Mouse (Mus musculus): ENCODE measurements around the gene Rusc1.

Gene Rusc1

DNA sequence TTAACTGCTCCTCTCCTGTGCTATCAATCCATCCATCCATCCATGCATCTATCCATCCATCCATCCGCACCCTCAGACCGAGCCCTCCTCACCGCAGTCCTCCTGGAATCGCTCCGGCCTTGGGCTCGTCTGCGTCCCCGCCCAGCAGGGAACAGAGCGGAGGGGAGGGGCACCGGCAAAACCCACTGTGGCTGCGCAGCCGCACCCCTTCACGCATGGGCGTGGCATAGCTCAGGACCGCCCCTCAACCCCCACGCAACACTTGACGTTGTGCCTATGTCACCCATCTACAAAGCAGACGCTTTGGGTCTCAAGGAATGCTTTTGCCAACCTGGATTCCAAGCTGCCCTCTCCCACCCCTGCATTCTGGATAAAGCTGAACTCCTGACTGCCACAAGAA lies at the start of gene Rusc1:
Gene Rusc1, minus strand, starts transcription at position 137 of the 400 bp plus-strand sequence.
- peak; percentile 85 for DNase-seq (ENCODE audit: low spot score)

DNA sequence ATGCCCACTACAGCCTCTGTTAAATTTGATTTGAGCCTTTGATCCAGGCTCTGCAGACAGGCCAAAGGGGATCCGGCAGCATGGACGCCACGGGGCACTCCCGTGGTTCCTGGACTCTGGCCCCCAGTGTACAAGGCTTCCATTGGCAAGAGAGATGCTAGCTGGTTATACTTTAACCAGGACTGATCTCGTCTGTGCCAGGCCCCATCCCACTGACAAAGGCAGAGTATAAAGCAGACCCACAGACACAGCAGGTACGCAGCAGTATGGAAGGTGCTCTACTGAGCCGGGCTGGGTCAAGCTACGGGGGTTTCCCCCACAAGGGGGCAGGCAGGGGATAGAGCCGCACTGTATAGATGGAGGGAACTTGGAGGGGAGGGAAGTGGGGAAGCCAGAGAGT lies 43.3 kb upstream of the Rusc1 start:
- DNase-seq (ENCODE audit: low spot score): no peak

DNA sequence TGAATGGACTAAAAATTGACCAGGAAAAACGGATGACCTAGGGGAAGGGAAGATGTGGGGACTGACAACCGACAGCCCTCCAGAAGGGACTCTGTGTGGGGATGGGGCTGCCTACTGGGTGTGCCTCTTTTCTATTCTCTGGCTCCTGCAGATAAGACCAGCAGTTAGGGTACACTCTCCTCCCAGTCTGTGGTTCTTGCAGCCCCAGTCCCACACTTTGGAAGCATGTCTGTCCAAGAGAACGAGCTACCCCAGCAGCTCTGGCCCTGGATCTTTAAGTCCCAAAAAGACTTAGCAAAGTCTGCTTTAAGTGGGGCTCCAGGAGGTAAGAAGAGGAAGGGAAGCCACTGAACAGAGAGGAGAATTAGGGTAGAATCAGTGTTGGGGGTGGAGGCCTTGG lies 42.8 kb upstream of the Rusc1 start, which contains the start of gene Pklr:
Gene Pklr, plus strand, starts transcription at position 185 of the 400 bp plus-strand sequence.
- DNase-seq (ENCODE audit: low spot score): no peak

DNA sequence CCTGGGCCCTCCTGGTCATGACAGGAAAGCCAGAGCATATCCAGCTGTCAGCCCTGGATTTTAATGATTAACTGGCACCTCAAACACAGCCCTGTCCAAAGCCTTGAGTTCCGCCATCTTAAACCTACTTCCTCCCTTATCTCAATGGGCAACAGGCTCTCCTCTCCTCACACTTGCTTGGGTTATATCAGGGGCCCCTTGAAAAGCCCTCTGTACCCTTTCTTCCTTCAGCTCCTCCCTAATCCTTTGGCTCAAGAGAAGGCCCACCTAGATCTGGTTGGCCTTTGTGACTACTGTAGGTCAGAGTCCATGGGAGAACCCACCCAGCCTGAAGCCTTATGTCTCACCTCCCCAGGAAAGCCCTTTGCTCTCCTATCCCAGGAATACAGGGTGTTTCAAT lies 40.6 kb upstream of the Rusc1 start:
- DNase-seq (ENCODE audit: low spot score): no peak

DNA sequence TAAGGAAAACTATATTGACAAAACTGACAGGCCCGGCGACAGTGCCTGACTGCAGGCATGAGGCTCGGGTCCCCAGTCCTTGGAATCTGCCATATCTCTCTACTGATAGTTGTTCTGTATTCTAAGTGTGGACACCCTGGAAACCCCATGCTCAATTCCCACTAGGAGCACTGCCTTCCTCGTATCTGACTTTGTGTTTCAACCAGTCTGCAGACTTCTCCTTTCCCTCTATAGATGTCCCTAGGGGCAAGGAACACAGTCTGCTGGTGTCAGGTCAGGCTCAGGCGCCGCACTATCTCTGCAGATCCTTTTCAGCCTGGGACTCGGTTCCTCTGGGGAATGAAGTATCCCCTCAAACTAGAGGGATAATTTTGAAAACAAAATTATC lies 39.9 kb upstream of the Rusc1 start:
- no peak for DNase-seq (ENCODE audit: low spot score)

DNA sequence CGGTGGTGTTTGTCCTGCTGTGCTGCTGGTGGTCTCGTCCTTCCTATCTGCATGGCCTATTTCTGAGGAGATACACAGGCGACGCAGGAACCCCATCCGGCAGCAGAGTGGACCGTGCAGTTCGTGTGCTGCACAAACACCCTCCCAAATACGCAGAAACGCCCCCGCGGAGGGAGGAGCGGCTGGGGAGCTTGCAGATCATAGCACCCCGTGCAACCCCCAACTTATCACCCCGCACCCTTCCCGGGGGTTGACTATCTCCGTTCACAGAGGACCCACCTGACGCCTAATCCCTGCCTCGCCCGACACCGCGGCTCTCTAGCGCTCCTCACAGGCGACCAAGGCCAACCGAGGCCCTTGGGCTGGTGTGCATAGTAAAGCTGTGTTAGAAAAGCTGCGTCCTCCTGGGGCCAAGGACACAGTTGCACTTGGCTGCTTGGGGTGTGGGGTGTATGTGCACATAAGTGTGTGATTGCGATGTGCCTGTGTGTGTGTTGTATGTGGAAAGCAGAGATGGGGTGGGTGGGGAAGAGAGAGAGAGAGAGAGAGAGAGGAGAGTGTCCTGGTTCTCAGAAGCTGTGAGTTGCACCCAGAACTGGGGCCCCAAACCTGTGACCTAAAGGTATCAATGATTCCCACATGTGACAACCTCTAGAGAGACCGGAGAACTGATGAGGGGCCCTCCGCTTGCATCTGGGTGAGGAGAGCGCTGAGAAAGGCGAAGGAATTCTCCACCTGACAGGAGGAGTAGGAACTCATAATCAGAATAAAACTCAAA lies 39.4 kb upstream of the Rusc1 start:
- peak; percentile 65 for DNase-seq (ENCODE audit: low spot score)

DNA sequence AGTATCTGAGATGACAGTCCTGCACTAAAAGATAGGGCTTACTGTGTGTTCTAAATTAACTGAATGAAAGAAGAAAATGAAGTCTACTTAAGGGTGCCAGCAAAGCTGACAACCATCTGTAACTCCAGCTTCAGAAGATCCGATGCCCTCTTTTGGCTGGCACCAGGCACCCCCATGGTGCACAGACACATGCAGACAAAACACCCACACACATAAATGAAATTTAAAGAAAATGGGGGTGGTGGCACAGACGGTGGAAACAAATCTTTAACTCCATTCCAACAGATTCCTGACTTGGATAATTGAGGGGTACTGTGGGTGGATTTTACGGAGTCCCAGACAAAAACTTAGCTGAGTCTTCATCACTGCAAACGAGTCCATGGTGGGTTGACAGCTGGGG lies 38.7 kb upstream of the Rusc1 start:
- no peak for DNase-seq (ENCODE audit: low spot score)

DNA sequence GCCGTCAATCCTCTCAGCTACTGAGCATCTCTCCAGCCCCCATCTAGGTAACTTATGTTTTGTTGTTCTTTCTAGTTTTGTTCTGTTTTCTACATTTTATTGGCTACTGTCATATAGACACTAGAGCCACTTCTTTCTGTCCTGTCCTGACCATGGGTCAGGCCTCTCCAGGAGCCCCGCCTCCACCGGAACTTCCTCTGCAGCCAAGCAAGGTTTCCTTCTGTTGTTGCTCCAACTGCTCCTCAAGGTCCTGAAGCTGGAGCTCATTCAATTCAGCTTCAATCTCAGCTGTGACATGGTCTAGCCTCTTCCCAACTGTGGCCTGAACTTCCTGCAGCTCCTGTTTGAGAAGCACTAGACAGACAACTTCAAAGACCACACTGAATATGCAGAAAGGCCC lies 36.8 kb upstream of the Rusc1 start:
- no peak for DNase-seq (ENCODE audit: low spot score)

DNA sequence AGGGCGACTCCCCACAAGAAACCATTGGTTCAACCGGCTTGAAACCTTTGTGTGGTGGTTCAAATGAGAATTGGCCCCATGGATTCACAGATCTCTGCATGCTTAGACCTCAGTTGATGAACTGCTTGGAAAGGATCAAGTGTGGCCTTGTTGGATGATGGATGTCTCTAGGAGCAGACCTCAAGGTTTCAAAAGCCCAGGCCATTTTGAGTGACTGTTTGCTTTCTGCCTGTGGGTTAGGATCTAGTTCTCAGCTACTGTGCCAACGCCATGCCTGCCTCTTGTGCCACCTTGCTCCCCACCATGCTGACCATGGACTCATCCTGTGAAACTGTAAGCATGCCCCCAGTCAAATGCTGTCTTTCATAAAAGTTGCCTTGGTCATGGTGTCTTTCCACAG lies 32.9 kb upstream of the Rusc1 start:
- no peak for DNase-seq (ENCODE audit: low spot score)

DNA sequence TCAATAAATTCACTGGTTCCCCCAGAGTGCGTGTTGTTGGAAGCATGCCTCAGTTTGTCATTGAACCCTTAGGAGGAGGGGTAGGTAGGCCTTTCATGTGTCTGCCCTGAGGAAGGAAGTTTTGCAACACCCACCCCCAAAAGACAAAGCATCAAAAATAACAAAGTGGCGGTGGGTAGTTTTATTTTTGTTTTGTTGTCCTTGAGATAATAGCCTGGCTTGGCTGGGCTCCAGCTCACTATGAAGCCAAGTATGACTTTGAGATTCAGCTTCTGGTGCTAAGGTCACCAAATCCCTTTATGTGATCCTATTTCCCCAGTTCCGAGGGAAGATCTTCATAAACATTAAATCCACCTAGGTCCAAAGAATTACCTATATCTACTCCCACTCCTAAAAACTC lies 31.1 kb upstream of the Rusc1 start:
- peak; percentile 48 for DNase-seq (ENCODE audit: low spot score)

DNA sequence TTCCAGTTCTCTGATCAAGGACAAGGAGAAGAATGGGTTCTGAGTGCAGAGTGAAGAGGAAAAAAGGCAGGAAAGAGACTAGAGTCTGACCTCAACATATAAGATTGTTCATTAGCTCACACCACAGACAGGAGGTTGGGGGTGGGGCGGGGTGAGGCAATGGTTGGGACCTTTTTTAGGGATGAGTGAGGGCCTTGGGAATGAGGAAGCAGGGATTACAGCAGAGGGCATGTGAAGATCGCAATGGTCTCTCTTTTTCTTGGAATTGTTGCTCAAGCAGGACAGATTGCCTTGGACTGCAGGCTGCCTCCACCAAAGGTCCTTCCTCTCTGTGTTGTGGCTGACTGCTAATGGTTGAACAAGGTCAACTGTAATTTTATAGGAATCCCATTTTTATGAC lies 30.2 kb upstream of the Rusc1 start:
- peak; percentile 37 for DNase-seq (ENCODE audit: low spot score)

DNA sequence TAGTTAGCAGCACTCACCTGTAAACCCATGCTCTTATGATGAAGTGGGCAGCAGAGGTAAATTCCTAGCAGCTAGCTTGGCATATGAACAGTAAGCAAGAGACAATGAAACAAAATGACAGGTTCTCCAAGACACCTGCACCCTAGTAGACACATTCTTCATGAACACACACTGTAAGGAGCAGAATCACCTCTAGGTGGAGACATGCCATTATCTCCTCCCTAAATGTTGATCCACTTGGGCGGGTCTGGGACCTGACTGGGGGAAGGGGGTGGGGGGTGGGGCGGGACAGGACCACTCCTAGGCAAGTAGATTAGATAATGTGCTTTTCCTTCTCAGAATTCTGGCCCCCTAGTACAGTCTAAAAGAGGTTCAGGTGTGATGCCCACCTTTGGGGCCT lies 22.4 kb upstream of the Rusc1 start:
- no peak for DNase-seq (ENCODE audit: low spot score)

DNA sequence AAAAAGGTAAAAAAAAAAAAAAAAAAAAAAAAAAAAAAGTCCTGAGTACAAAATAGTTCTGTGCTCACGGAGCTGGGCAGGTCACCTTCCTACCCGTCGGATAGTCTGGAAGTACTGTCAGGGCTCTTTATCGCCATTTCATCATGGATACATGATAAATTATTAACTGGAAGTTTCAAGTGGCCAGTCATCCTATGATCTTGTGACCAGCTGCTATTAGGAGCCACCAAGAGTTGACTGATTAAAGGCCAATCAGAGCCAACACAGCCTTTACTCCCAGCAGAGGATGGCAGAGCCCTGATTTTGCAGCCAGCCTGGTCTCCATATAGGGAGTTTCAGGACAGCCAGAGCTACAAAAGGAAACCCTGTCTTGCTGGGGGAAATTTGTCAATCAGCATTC lies 19.9 kb upstream of the Rusc1 start:
- no peak for DNase-seq (ENCODE audit: low spot score)

DNA sequence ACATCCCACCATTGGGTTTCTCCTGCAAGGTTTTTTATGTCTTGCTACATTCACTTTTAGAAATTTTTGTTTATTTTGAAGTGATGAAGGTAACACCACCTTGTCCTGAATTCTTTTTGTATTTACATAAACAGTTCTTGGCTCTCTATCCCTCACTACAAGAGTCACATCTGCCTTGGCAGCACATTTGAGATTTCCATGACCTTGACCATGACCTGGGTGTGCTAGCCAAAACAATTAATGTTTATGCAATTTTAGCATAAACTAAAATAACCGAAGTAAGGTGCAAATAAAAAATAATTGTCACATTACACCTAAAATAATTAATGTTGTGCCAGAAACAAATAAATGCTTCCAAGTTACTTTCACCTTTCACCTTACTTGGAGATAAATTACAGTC lies 15.0 kb upstream of the Rusc1 start:
- no peak for DNase-seq (ENCODE audit: low spot score)

DNA sequence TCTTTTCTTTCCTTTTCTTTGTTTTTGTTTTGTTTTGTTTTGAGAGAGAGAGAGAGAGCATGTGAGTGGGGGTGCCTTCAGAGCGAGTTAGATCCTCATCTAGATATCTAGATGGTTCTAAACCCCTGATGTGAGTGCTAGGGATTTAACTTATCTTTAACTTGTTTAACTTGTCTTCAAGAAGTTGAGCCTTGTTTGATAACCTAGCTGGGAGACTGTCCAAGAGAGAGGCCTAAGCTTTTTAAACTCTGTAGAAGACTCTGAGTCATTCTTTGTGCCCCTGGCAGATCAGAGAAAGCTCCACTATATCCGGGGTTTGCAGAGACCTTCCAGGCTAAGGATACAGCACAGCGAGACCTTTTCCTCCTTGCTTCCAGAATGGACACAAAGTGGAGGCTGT lies 14.4 kb upstream of the Rusc1 start:
- no peak for DNase-seq (ENCODE audit: low spot score)

DNA sequence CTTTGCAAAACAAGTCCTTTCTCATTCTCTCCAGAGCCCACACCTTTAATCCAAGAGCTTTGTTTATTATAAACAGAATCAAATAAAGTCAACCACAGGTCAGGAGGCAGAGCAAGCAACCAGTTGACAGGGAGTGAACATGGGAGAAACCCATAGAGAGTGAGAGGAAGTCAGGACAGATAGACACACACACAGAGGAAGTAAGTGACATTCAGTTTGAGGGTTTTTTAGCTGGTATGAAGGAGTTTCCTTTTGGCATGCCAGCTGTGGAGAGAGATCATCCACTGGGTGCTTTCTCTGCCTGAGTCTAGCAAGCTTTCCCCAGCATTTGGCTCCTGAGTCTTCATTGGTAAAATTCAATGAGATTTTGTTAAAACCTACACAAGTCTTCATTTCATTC lies 13.8 kb upstream of the Rusc1 start:
- no peak for DNase-seq (ENCODE audit: low spot score)

DNA sequence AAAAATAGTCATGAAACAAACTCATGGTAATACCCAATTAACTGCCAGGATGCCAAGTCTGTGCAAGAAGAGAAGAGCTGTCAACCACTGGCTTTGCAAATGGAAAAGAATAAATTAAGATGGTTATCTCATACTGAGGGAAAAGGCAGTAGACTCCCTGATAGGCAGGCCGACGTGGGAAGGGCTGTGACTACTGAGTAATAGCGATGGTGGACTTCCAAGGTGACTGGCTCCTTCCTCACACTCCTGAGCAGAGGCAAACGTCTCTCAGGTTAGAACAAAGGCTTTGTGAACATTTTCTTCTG lies 10.1 kb upstream of the Rusc1 start:
- DNase-seq (ENCODE audit: low spot score): no peak

DNA sequence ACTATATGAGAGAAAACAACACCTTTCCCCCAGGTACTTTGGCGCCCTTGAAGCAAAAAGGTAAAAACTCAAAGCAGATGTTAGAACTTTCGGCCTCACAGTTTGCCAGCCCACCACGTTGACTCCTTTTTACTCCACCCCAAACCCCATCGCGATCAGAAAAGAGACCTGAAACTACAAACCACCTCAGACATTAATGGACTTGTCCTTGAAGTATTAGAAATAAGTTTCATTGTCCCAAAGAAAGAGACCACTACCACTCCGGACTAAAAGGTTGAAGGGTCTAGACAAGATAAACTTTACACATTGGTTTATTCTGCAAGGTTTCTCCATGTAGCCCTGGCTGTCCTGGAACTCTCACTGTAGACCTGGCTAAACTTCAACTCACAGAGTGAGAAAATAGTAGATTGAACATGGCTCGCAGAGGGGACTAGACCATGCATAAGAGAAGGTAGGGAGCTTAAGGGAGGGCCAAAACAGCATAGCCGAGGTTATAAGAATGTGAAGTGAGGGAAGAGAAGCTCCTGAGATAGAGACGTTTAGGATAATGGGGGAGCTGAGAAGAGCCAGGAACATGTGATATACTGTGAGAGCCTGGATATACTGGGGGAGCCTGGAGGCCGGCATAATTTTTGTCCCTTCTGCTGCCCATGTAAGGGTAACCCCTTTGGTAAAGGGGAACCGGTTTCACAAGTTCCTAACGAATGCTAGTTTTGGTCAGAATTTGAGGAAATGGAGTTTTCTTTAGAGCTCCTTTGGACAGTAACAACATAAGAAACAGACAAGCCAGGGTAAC lies 9.6 kb upstream of the Rusc1 start:
- no peak for DNase-seq (ENCODE audit: low spot score)

DNA sequence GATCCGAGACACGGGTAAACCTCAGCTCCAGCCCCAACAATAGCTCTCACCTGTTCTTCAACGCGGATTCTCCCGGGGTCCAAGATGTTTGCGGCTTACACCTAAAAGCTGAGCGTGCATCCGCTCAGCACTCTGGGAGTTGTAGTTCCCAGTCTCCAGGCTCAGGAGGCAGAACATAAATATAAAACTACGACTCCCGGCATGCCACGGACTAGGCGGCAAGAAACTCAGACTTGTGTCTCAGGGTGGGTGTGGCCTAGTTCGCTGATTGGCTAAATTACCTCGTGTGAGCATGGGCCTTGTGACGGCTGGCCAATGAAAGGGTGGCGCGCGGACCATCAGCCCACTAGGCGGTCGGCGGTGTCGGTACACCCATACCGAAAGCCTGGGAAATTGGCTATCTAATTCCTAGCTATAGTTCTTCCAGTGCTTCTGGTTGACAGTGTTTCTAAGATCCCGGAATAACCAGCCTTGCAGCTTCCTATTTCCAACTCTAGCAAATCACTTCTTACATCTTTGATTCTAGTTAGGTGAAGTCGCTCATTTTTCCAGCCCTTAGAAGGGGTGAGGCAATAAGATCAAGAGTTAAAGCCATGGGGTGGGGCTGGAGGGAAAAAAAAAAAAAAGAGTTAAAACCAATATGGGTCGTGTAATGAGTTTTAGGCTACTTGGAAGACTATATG lies 8.8 kb upstream of the Rusc1 start, which contains the start of gene Fdps:
Gene Fdps, minus strand, starts transcription at position 148 of the 683 bp plus-strand sequence.
- DNase-seq (ENCODE audit: low spot score): peak; percentile 89

DNA sequence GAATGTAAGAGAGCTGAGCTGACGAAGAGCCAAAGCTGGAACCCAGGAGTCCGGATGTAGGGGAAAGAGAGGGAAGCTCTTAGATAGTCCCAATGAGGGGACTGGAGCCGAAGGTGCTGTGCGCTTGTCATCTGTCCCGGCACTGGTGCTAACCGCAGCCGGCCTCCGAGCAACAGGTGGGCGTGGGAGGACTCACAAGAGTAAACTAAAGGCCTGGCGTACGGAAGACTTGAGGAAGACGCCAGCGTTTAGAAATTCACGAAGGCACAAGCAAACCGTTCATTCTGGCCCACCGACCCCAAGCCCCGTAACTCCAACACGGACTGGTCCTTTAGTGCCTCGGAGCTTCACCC lies 8.3 kb upstream of the Rusc1 start:
- DNase-seq (ENCODE audit: low spot score): no peak

DNA sequence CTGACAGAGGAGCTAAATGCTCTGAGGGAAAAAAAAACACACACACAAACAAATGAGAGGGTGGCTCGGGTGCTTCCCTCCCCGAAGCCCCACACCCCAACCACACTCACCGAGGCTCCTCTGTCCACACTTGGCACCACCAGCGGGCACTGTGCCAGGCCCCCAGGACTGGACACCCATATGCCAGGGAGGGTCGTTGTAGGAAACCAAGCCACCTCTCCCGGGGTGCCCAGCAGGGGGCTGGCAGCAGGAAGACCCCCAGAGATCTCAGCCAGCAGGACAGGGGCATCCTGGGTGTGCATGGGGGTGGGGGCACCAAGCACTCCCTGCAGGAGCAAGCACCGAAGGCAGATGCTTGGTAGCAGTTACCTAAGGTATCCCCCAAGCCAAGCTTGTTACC lies 7.7 kb upstream of the Rusc1 start, which contains the start of gene Gm43738:
Gene Gm43738, minus strand, starts transcription at position 289 of the 400 bp plus-strand sequence.
- no peak for DNase-seq (ENCODE audit: low spot score)

DNA sequence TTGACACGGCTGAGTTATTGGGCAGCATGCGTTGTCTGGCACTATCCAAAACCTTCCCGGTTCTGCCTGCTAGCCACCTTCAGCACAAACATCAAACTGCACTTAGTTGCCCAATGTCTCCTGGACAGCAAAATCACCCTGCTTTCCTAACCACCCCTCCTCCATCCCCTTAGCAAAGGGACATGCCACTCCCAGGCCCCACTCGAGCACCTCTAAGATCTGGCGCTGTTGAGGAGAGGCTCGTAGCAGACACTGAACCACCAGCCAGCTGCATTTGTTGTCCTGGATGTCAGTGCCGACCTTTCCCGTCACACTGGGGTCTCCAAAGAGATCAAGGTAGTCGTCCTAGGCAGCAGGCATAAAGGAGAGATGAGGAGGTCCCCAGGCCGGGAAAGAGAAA lies 910 bp upstream of the Rusc1 start:
- no peak for DNase-seq (ENCODE audit: low spot score)

DNA sequence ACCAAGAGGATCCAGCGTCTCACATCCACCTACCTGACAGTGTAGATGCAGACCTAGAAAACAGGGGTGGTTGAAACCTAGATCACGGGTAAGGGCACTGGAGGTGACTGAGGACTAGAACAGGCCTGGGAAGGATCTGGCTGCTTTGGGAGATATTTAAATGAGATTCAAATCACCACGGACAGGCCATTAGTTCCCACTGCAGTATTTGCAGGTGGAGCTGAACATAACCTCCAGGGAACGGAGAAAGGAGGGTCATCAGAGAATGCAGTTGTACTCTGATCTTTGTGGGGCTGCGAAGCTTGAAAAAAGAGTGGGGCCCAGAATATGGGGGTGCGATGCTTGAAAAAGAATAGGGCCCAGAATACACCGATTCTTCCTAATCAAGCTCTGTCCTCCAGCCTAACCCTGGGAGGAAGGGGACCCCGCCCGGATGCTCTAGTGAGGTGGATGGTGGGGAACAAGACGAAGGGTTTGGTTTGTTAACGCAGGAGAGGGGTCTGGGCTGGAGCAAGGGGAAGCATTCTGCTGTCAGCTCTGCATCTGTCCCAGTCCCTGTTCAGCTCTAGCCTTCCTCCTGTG lies 511 bp downstream of the Rusc1 start:
- no peak for DNase-seq (ENCODE audit: low spot score)

All from ovary, postnatal 36 days (tissue).